Comparison of ENCODE assay signal across 8 mouse cellular contexts in genomic region chr7:73208817-73209602, GRCm38 (mm10).
A peak's percentile ranks its signal among the peaks of the same experiment; 100 is the strongest.
DNase-seq lines count a peak whose midpoint lies in the region; ATAC-seq lines count a peak whose summit lies in the region.

No protein-coding gene starts in this region.

- no peak overlapping the region for H3K4me3 ChIP-seq in heart, embryonic 15.5 days
- no peak overlapping the region for H3K4me3 ChIP-seq in embryonic facial prominence, embryonic 13.5 days
- peak overlapping the region; percentile 24 for H3K4me3 ChIP-seq in midbrain, embryonic 10.5 days

- intact Hi-C loops in gastrocnemius, postnatal 14 days (cut with DNase I; ENCODE audit: low total_unique reads): no loop called here

- WGBS in heart, embryonic 15.5 days: 34% methylated on average over 18 of the region's 18 CpGs
- 17% methylated on average over 18 of the region's 18 CpGs for WGBS in embryonic facial prominence, embryonic 13.5 days
- WGBS in midbrain, embryonic 10.5 days: 17% methylated on average over 18 of the region's 18 CpGs

- no peak overlapping the region for H3K27ac ChIP-seq in heart, embryonic 15.5 days
- H3K27ac ChIP-seq in embryonic facial prominence, embryonic 13.5 days: peak overlapping the region; percentile 44; the same call in 1 of the 2 replicates
- peak overlapping the region; percentile 93 for H3K27ac ChIP-seq in midbrain, embryonic 10.5 days (replicated peaks)

- H3K36me3 ChIP-seq in heart, embryonic 15.5 days: no peaks in the 10 kb centered on the region
- H3K36me3 ChIP-seq in embryonic facial prominence, embryonic 13.5 days: no peaks in the 10 kb centered on the region
- peaks cover 7% of the 10 kb centered on the region; the same call in 1 of the 2 replicates for H3K36me3 ChIP-seq in midbrain, embryonic 10.5 days

- H3K27me3 ChIP-seq in heart, embryonic 15.5 days: no peaks in the 10 kb centered on the region
- no peaks in the 10 kb centered on the region for H3K27me3 ChIP-seq in embryonic facial prominence, embryonic 13.5 days
- no peaks in the 10 kb centered on the region for H3K27me3 ChIP-seq in midbrain, embryonic 10.5 days (ENCODE audit: low read depth, poor library complexity, severe bottlenecking)

- DNase-seq in heart, adult 9 months (ENCODE audit: low spot score in 2 of 2): no peak
- DNase-seq in brain, adult 2 months (ENCODE audit: low read depth, low spot score): peak; percentile 66
- DNase-seq in midbrain, embryonic 10.5 days (ENCODE audit: low spot score): peak; percentile 71
- no peak for DNase-seq in gastrocnemius, postnatal 14 days
- DNase-seq in spleen, postnatal 10 days (ENCODE audit: low spot score in 2 of 2): no peak
- no peak for DNase-seq in gastrocnemius, postnatal 10 days

- 0 out of 2 replicates have a peak overlapping the region, but pooled peaks have one; percentile 4 for H3K4me2 ChIP-seq in heart, embryonic 15.5 days
- peak overlapping the region; percentile 36 for H3K4me2 ChIP-seq in embryonic facial prominence, embryonic 13.5 days

- no peak overlapping the region for H3K9ac ChIP-seq in heart, embryonic 15.5 days
- no peak overlapping the region for H3K9ac ChIP-seq in embryonic facial prominence, embryonic 13.5 days

- no peak for ATAC-seq in heart, embryonic 15.5 days (replicated peaks; ENCODE audit: insufficient number of reproducible peaks, insufficient read depth, low FRiP score, low read depth)
- ATAC-seq in embryonic facial prominence, embryonic 13.5 days (ENCODE audit: insufficient number of reproducible peaks, insufficient read depth, low FRiP score, low TSS enrichment, low read depth): peak; percentile 72; the same call in 1 of the 2 replicates

- H3K9me3 ChIP-seq in heart, embryonic 15.5 days (replicated peaks): no peaks in the 10 kb centered on the region
- H3K9me3 ChIP-seq in embryonic facial prominence, embryonic 13.5 days: 0 out of 2 replicates have a peak, but pooled peaks cover 5% of the 10 kb centered on the region
- peaks cover 13% of the 10 kb centered on the region; the same call in 1 of the 2 replicates for H3K9me3 ChIP-seq in midbrain, embryonic 10.5 days (replicated peaks)

- H3K4me1 ChIP-seq in heart, embryonic 15.5 days (replicated peaks): peaks cover 4% of the 10 kb centered on the region; the same call in 1 of the 2 replicates
- H3K4me1 ChIP-seq in embryonic facial prominence, embryonic 13.5 days: peaks cover 27% of the 10 kb centered on the region
- peaks cover 45% of the 10 kb centered on the region for H3K4me1 ChIP-seq in midbrain, embryonic 10.5 days

Comparison
In these comparisons a context has a peak if more than half of its experiments do, and no peak if none do; other contexts are left out.
1. DNase-seq: peak in brain, adult 2 months (single experiment) and midbrain, embryonic 10.5 days (single experiment); none in heart, adult 9 months (0 of 2), gastrocnemius, postnatal 14 days (single experiment), spleen, postnatal 10 days (0 of 2) and gastrocnemius, postnatal 10 days (single experiment).